Mouse (Mus musculus) liver, postnatal 0 days (tissue): ENCODE measurements around the gene Slc28a1.

ENCODE experiments used
- CTCF ChIP-seq: sonication (generic); IDR thresholded peaks from 2 replicates; pipeline ENCODE4 v1.5.1; 2016; ENCODE audit warnings: antibody characterized with exemption, low read depth
- EP300 ChIP-seq: IDR thresholded peaks from 2 replicates; pipeline ENCODE4 v1.6.1; 2016; ENCODE audit warnings: antibody characterized with exemption, low read depth, mild to moderate bottlenecking

DNA sequence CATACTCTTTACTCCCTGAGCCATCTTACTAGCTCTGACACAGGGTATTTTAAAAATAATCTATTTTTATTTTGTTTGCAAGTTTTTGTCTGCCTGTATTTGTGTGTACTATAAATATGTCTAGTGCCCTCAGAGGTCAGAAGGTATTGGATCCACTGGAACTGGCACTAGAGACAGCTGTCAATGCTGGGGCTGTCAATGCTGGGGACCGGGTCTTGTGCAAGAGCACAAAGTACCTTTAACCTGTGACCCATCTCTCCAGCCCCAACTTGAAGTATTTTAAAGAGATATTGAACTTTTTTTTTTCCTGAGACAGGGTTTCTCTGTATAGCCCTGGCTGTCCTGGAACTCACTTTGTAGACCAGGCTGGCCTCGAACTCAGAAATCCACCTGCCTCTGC is 59.3 kb downstream of the Slc28a1 start:
- no peak for TF ChIP-seq CTCF
- no peak for TF ChIP-seq EP300
